Mouse (Mus musculus) cerebellum, adult 9-10 months (tissue): ENCODE measurements around the gene Trdn.
A peak's percentile ranks its signal among the peaks of the same experiment; 100 is the strongest.

ENCODE experiments used
- DNase-seq: peaks from one replicate; pipeline ENCODE4 v3.0.0; 2022

Trdn gene

GRCm38 (mm10) chr10:33080254-33080653 is at the start of gene Trdn:
TSS of gene Trdn (plus strand) at chr10:33080554.
- no peak for DNase-seq

- no peak for DNase-seq
These were observed 19.6 kb upstream of the Trdn start for GRCm38 (mm10) chr10:33060771-33061170.

GRCm38 (mm10) chr10:33065566-33065965 is 14.8 kb upstream of the Trdn start:
- DNase-seq, result no peak

DNA sequence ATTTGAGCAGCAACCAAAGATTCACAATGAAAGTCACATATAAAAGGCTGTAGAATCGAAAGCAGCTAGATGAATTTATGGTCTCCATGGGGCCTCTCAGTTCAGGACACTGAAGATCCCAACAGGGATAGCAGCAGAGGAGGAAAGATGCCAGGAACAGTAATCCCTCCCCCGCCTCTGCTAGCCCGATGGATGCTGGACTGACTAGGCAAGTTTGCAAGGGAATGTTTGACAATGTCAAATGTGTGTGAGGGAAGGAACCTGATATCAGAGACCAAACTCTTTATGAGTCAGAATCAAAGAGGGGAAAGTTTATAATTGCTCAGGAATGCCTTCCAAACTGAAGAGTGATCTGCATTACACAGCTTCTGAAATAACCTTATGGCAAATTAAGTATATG is 7.2 kb upstream of the Trdn start:
- no peak for DNase-seq

DNA sequence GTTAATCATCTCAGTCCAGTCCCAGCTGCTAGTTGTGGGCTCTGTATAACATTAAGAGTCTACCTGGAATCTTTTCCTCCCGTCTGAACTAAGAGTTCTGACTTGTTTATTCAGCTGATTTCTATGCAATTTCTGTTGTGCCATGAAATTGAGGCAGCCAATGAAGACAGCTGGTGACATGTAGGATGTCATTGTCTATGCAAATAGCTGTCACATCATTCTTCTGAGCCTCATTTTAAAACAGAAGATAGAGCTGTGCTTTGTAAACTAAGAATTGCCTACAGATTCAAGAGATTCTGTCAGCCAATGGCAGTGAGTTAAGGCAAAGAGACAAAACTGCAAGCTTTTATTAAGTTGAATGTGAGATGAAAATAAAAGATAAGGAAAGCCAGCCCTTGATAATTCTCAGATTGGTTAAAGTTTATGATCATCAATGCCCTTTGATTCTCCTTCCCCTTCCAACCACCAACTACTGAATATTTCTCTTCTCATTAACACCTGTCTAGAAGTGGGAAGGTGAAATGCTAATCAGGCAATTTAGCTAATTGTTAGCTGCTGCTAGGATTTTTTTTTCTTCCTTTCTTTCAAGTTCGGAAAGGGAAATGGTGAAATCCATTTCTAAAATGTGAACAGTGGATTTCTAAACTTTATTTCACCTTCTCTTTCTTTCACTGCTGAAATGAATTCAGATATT is 1.9 kb downstream of the Trdn start:
- DNase-seq, result no peak

DNA sequence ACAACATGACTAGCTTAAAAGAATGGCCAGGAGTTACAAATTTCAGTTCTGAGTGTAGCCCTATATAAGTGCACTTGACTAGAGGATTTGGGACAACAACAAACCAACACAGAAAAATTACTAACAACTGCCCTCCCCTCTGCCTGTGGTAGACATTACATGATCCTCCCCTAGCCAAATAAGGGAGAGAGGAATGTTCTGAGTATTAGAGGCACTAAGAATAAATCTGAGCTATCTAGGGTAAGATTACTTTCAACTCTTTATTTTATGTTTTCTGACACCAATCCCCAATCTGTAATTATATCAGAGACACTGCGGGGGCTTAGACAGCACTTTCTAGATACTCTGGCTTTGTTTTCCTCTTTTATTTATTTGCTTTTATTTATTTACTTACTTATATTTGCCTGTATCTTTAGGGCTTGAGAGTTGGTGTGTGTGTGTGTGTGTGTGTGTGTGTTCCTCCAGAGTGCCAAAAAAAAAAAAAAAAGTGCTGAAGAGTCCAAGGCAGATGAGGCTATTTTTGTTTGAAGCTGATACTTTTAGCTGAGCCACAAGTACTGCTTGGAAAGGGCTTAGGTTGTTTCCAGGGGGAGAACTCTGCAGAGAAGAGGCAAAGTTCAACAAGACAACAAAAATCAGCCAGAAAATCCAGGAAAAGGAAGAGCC is 2.7 kb downstream of the Trdn start:
- DNase-seq, result no peak

- no peak for DNase-seq
These were observed 3.3 kb downstream of the Trdn start for GRCm38 (mm10) chr10:33083627-33084158.

DNA sequence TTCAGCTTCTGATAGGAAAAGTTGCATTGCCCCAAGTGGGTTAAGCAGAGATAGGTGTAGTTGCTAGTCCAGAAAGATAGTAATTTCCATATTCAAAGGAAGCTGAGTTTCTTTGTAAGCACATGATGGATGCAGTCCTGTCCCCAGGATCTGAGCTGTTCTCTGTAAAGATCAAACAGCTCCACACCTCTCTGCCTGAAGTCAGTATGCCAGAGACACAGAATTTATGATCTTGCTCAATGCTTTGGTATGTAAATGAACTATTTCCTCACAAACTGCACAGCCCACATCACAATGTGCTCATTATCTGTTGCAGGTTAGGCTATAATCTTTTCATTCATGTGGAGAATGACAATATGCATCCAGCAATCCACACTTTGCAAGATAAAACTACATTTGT is 8.0 kb downstream of the Trdn start:
- DNase-seq, result no peak

DNA sequence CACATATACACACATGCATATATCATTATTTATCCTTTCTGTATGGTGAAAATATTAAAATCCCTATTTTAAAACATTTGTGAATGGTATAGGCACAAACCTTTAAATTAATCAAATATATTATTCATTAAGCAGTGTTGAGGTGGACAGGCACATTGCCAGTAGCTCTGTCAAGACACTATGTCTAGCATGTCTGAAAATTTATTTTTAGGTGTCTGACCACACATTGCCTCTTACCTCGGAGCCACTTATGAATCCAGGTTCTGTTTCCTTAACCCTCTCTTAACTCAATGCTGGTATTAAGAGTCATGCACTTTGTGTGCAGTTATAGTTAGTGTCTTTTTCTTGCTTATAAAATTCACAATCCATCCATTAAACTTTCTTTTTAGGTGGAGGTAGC is 12.0 kb downstream of the Trdn start:
- DNase-seq, result no peak

- DNase-seq, result no peak
These were observed 27.6 kb downstream of the Trdn start for GRCm38 (mm10) chr10:33107942-33108341.

- DNase-seq, result no peak
These were observed 42.7 kb downstream of the Trdn start for GRCm38 (mm10) chr10:33123028-33123427.

DNA sequence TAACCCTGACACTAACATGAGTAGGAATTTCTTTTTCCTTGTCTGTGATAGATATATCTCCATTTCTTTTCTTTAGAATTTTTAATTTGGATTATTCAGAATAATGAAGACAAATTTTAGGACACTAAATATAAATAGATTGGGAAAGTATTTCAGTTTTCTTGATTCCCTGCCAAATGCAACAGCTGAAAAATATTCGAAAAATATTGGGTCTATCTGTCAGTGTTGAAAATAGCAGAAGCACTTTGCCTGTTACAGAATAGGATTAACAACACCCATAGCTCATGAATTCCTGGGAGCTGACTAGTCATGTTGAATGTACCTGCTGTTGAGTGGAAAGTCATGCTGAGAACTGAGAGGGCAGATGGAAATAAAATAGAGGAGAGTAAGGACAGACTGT is 64.6 kb downstream of the Trdn start:
- no peak for DNase-seq

- no peak for DNase-seq
These were observed 99.6 kb downstream of the Trdn start for GRCm38 (mm10) chr10:33179731-33180631.

DNA sequence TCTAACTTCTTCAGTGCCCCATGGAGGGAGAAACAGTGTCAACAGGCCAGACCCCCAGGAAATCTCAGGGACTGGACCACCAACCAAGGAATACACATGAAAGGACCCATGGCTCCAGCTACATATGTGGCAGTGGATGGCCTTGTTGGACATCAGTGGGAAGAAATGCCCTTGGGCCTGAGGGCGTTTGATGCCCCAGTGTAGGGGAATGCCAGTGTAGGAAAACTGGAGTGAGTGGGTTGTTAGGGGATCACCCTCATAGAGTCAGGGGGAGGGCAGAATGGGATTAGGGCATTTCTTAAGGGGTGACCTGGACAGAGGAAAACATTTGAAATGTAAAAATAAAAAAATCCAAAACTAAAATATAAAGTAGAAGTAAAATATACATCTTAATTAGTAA is 108.7 kb downstream of the Trdn start:
- DNase-seq, result no peak

- DNase-seq, result no peak
These were observed 115.6 kb downstream of the Trdn start for GRCm38 (mm10) chr10:33195919-33196318.

GRCm38 (mm10) chr10:33198257-33198656 is 117.9 kb downstream of the Trdn start:
- no peak for DNase-seq

GRCm38 (mm10) chr10:33210411-33210810 is 130.1 kb downstream of the Trdn start:
- DNase-seq, result no peak

DNA sequence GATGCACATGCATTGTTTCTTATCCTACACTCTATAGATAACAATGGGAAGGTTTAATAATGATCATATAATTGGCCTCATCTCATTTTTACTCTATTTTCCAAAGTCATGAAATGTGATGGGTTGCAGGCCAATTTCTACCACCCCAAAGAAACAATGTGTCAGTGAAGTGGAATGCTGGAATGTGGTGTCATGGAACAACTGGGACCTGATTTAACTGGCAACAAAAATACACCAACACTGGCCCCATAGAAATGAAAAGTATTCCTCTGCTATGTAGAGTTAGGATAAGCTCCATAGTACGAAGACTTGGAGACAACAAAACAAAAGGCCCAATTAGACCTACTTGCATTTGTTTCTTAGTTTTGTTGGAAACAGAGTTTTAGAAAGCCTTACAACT is 173.6 kb downstream of the Trdn start:
- DNase-seq, result no peak

DNA sequence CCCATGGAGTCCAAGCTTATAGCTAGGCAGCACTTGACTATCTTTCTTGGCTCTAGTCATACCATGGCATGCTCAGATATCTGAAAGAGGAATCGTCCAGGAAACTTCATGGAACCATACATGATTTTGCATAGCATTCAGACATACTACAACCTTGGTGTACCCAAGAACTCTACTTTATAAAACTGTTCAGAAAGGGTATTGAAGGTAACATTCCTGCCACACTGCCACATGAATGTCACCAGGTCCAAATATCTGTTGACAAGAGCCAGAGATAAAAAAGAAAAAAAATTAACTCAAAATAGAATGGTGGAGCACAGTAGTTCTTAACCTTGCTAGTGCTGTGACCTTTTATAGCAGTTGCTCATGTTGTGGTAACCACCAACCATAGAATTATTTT is 175.8 kb downstream of the Trdn start:
- no peak for DNase-seq

DNA sequence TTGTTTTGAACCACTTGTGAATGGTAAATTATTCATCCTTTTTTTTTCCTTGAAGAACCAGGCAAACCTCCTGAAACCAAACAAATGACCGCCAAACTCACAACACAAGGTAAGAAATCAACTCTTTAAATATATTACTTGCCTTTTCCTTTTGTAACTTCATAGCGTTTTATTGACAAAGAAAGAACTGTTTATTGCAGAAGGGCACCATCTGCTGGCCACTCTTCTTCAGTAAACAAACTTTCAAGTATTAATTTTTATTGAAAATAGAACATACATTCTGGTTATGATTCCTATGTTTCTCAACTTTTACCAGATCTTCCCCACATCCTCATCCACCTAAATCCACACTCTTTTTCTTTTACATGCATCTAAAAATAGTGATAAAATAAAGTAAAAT is 224.6 kb downstream of the Trdn start:
- peak; percentile 0 for DNase-seq

DNA sequence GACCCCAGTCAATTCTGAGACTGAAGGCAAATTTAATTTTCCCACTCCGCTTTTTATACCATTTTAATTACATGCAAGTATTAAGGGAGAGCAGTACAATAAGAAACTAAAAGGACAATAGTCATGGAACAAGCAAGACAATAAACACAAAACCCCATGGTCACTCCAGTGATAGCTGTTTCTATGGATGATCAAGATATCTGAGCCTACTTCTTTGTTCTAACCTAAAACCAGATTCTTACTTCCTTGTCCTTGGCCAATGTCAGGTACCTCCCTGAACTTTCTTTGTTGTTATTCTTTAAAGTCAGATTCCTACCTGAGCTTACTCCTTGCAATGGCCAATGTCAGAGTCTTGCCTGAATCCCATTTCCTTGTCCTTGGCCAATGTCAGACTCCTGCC is 272.7 kb downstream of the Trdn start:
- DNase-seq, result no peak

DNA sequence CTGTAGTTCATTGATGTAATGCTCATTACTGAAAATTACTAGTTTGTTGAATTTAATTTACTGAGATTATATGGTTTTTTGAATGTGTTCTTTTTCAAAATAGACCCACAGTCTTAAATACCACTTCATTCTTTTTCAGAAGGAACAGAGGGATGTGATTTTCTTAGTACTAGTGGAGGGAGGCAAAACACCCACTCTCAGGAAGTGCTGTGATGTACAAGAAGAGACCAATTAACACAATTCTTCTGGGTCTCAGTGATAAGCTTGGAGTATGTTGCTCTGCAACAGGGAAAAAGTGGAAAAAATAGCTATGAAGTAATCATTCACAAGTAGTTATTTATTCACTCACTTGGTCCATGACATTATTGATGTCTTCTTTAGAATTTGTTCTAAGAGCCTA is 286.2 kb downstream of the Trdn start:
- DNase-seq, result no peak

- DNase-seq, result no peak
These were observed 290.2 kb downstream of the Trdn start for GRCm38 (mm10) chr10:33370534-33370933.
